Mouse (Mus musculus) midbrain, postnatal 0 days (tissue): ENCODE results near the gene Tmem74b. TPM values are rescaled to one million over a fixed set of nuclear protein-coding genes. Genes with fewer than 3 reads are reported as not detected.

Experiments used
- ATAC-seq: fragments of 200-750 bp; cut with Nextera tagmentation; 2 replicates; pipeline ENCODE4 v1.8.0; 2017; ENCODE audit warnings: moderate number of reproducible peaks, mild to moderate bottlenecking, moderate TSS enrichment, moderate library complexity; ENCODE audit not compliant: low FRiP score
- DNase-seq: peaks from one replicate; pipeline ENCODE4 v3.0.0-alpha.2; 2015; ENCODE audit warnings: low spot score
- H3K27ac ChIP-seq: fragments of 300-500 bp; sonication (generic); 2 replicates; pipeline ENCODE4 v1.5.1; 2014; ENCODE audit warnings: low read depth, mild to moderate bottlenecking, low read length, mixed read lengths
- H3K27me3 ChIP-seq: fragments of 300-500 bp; sonication (generic); 2 replicates; pipeline ENCODE4 v1.6.1; 2014; ENCODE audit warnings: low read length, control low read depth, mixed read lengths; ENCODE audit not compliant: insufficient read depth
- H3K36me3 ChIP-seq: fragments of 300-500 bp; sonication (generic); 2 replicates; pipeline ENCODE4 v1.6.1; 2014; ENCODE audit warnings: low read length, control low read depth, mixed read lengths; ENCODE audit not compliant: insufficient read depth
- H3K4me1 ChIP-seq: fragments of 300-500 bp; sonication (generic); 2 replicates; pipeline ENCODE4 v1.6.1; 2014; ENCODE audit warnings: mild to moderate bottlenecking, control low read depth, antibody characterized with exemption, low read length, mixed read lengths; ENCODE audit not compliant: insufficient read depth
- H3K4me2 ChIP-seq: fragments of 300-500 bp; sonication (generic); 2 replicates; pipeline ENCODE4 v1.6.1; 2014; ENCODE audit warnings: low read depth, mild to moderate bottlenecking, low read length, mixed read lengths; ENCODE audit not compliant: poor library complexity, severe bottlenecking
- H3K4me3 ChIP-seq: fragments of 300-500 bp; sonication (generic); 2 replicates; pipeline ENCODE4 v1.5.1; 2014; ENCODE audit warnings: low read depth, mild to moderate bottlenecking, low read length, moderate library complexity
- H3K9ac ChIP-seq: fragments of 300-500 bp; sonication (generic); replicated peaks from 2 replicates; pipeline ENCODE4 v1.6.1; 2014; ENCODE audit warnings: mild to moderate bottlenecking, low read length, moderate library complexity, mixed read lengths; ENCODE audit not compliant: poor library complexity, severe bottlenecking
- H3K9me3 ChIP-seq: fragments of 300-500 bp; sonication (generic); 2 replicates; pipeline ENCODE4 v1.6.1; 2016; ENCODE audit warnings: low read length, control low read depth
- CTCF ChIP-seq: IDR thresholded peaks from 2 replicates; pipeline ENCODE4 v1.5.1; 2016; ENCODE audit warnings: antibody characterized with exemption, mild to moderate bottlenecking
- WGBS: fragments of 180-500 bp; shearing (Covaris S2); extraction: QIAGEN DNeasy Blood & Tissue Kit; methylation state at CpG from one replicate; pipeline ENCODE4 v1.1.7; 2014; 5-methylcytosine and 5-hydroxymethylcytosine counted together
- polyA plus RNA-seq: library from polyadenylated mRNA; unstranded; fragments of >200 nt; fragmentation: Nextera tagmentation; extraction: Ambion mirVana; gene quantifications from 2 replicates; pipeline ENCODE4 v1.2.1, GENCODE M21; 2015
- total RNA-seq: library from RNA; depleted of rRNA; stranded (reverse); fragments of >200 nt; gene quantifications from 2 replicates; pipeline ENCODE4 v1.2.3, GENCODE M21; 2014

Gene Tmem74b
- total and polyA plus RNA-seq, 2 experiments from 2014 or later: 24.8 to 28.6 TPM

DNA sequence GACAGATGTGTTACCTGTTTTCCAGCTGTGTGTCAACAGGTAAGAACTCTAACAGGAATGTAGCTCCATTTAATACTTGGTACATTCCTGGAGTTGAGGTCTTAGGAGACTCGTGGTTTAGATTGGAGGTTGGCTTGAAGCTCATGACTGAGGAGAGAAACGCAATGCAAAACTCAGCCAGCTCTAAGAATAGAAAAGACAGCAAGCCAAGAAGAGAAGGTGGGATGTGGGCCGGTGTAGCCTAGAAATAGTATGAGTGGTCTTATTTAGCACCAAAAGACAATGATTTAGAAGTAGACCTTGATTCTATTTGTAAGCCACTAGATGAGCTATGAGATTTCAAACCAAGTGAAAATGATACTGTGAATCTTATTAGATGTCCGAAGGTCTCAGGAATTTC, 13.7 kb downstream of the Tmem74b start:
- H3K27ac ChIP-seq: no peak overlapping the region
- no peak overlapping the region for H3K9ac ChIP-seq
- TF ChIP-seq CTCF: no peak
- 100% methylated on average over 4 of the region's 4 CpGs for WGBS
- H3K4me3 ChIP-seq: no peak overlapping the region
- H3K4me1 ChIP-seq: no peaks in the 10 kb centered on the region
- peaks cover 36% of the 10 kb centered on the region for H3K36me3 ChIP-seq
- no peaks in the 10 kb centered on the region for H3K27me3 ChIP-seq
- H3K4me2 ChIP-seq: no peak overlapping the region
- no peaks in the 10 kb centered on the region for H3K9me3 ChIP-seq
- ATAC-seq (no peak), DNase-seq (no peak)

GRCm38 (mm10) chr2:151716318-151717055, 14.7 kb downstream of the Tmem74b start:
- Histone ChIP-seq H3K4me2 (no peak overlapping the region), H3K4me1 (no peaks in the 10 kb centered on the region), H3K27ac (no peak overlapping the region), H3K36me3 (peaks cover 38% of the 10 kb centered on the region), H3K27me3 (no peaks in the 10 kb centered on the region), H3K9ac (no peak overlapping the region), H3K4me3 (no peak overlapping the region), H3K9me3 (no peaks in the 10 kb centered on the region)
- WGBS: 93% methylated on average over 2 of the region's 2 CpGs
- DNase-seq (no peak), ATAC-seq (no peak)
- TF ChIP-seq CTCF: no peak

- TF ChIP-seq CTCF: no peak
- Histone ChIP-seq H3K4me3 (no peak overlapping the region), H3K27ac (no peak overlapping the region), H3K9me3 (no peaks in the 10 kb centered on the region), H3K4me2 (no peak overlapping the region), H3K36me3 (peaks cover 56% of the 10 kb centered on the region), H3K4me1 (no peaks in the 10 kb centered on the region), H3K9ac (no peak overlapping the region), H3K27me3 (no peaks in the 10 kb centered on the region)
- DNase-seq (no peak), ATAC-seq (no peak)
- WGBS: 95% methylated on average over 2 of the region's 2 CpGs
Observed at GRCm38 (mm10) chr2:151724094-151724493, 22.3 kb downstream of the Tmem74b start.

GRCm38 (mm10) chr2:151733151-151733865, 31.5 kb downstream of the Tmem74b start:
- Histone ChIP-seq H3K4me2 (no peak overlapping the region), H3K9me3 (no peaks in the 10 kb centered on the region), H3K36me3 (peaks cover 38% of the 10 kb centered on the region), H3K27me3 (no peaks in the 10 kb centered on the region), H3K4me3 (no peak overlapping the region), H3K27ac (no peak overlapping the region), H3K4me1 (no peaks in the 10 kb centered on the region), H3K9ac (no peak overlapping the region)
- no peak for ATAC-seq
- WGBS: 87% methylated on average over 8 of the region's 8 CpGs
- no peak for DNase-seq
- no peak for TF ChIP-seq CTCF

GRCm38 (mm10) chr2:151735422-151735821, 33.6 kb downstream of the Tmem74b start:
- peaks cover 24% of the 10 kb centered on the region for H3K36me3 ChIP-seq
- H3K4me1 ChIP-seq: peaks cover 12% of the 10 kb centered on the region; the same call in 1 of the 2 replicates
- WGBS: 94% methylated on average over 6 of the region's 6 CpGs
- H3K4me3 ChIP-seq: no peak overlapping the region
- DNase-seq (no peak), ATAC-seq (no peak)
- no peaks in the 10 kb centered on the region for H3K9me3 ChIP-seq
- H3K9ac ChIP-seq: no peak overlapping the region
- no peaks in the 10 kb centered on the region for H3K27me3 ChIP-seq
- no peak for TF ChIP-seq CTCF
- H3K27ac ChIP-seq: no peak overlapping the region
- H3K4me2 ChIP-seq: no peak overlapping the region

- Histone ChIP-seq H3K27ac (no peak overlapping the region), H3K9ac (no peak overlapping the region), H3K4me1 (peaks cover 12% of the 10 kb centered on the region; the same call in 1 of the 2 replicates), H3K36me3 (peaks cover 17% of the 10 kb centered on the region), H3K4me3 (no peak overlapping the region), H3K27me3 (no peaks in the 10 kb centered on the region; the same call in 1 of the 2 replicates), H3K9me3 (no peaks in the 10 kb centered on the region), H3K4me2 (no peak overlapping the region)
- TF ChIP-seq CTCF: no peak
- DNase-seq (no peak), ATAC-seq (no peak)
- WGBS: 90% methylated on average over 4 of the region's 4 CpGs
Observed at GRCm38 (mm10) chr2:151738460-151738859, 36.7 kb downstream of the Tmem74b start.
